Mouse (Mus musculus): Measurements from ENCODE around the gene Mpped1.

The Mpped1 gene

GRCm38 (mm10) chr15:83789046-83789445 lies 9.8 kb downstream of the Mpped1 start:
- DNase-seq (ENCODE audit: low read depth, low spot score): peak; percentile 43

GRCm38 (mm10) chr15:83796924-83797323 lies 17.7 kb downstream of the Mpped1 start:
- no peak for DNase-seq (ENCODE audit: low read depth, low spot score)

GRCm38 (mm10) chr15:83798964-83799363 lies 19.7 kb downstream of the Mpped1 start:
- DNase-seq (ENCODE audit: low read depth, low spot score): no peak

GRCm38 (mm10) chr15:83801011-83801410 lies 21.7 kb downstream of the Mpped1 start:
- DNase-seq (ENCODE audit: low read depth, low spot score): no peak

- DNase-seq (ENCODE audit: low read depth, low spot score): peak; percentile 57
These were observed 34.8 kb downstream of the Mpped1 start for GRCm38 (mm10) chr15:83814106-83814505.

- no peak for DNase-seq (ENCODE audit: low read depth, low spot score)
These were observed 48.7 kb downstream of the Mpped1 start for GRCm38 (mm10) chr15:83828011-83828410.

GRCm38 (mm10) chr15:83829226-83829625 lies 50.0 kb downstream of the Mpped1 start:
- DNase-seq (ENCODE audit: low read depth, low spot score): peak; percentile 73

- peak; percentile 71 for DNase-seq (ENCODE audit: low read depth, low spot score)
These were observed 53.0 kb downstream of the Mpped1 start for GRCm38 (mm10) chr15:83832265-83832664.

GRCm38 (mm10) chr15:83840950-83841719 lies 61.9 kb downstream of the Mpped1 start:
- DNase-seq (ENCODE audit: low read depth, low spot score): peak; percentile 86

- DNase-seq (ENCODE audit: low read depth, low spot score): no peak
These were observed 63.2 kb downstream of the Mpped1 start for GRCm38 (mm10) chr15:83842419-83842818.

- peak; percentile 56 for DNase-seq (ENCODE audit: low read depth, low spot score)
These were observed 63.9 kb downstream of the Mpped1 start for GRCm38 (mm10) chr15:83842915-83843789.

- DNase-seq (ENCODE audit: low read depth, low spot score): peak; percentile 44
These were observed 66.5 kb downstream of the Mpped1 start for GRCm38 (mm10) chr15:83845734-83846133.

- no peak for DNase-seq (ENCODE audit: low read depth, low spot score)
These were observed 67.3 kb downstream of the Mpped1 start for GRCm38 (mm10) chr15:83846592-83846991.

GRCm38 (mm10) chr15:83847512-83847911 lies 68.2 kb downstream of the Mpped1 start:
- peak; percentile 68 for DNase-seq (ENCODE audit: low read depth, low spot score)

GRCm38 (mm10) chr15:83848193-83848592 lies 68.9 kb downstream of the Mpped1 start:
- DNase-seq (ENCODE audit: low read depth, low spot score): peak; percentile 75

- DNase-seq (ENCODE audit: low read depth, low spot score): peak; percentile 83
These were observed 74.1 kb downstream of the Mpped1 start for GRCm38 (mm10) chr15:83853400-83853811.

- peak; percentile 72 for DNase-seq (ENCODE audit: low read depth, low spot score)
These were observed 77.9 kb downstream of the Mpped1 start for GRCm38 (mm10) chr15:83857129-83857528.

GRCm38 (mm10) chr15:83865626-83866025 lies 86.4 kb downstream of the Mpped1 start:
- no peak for DNase-seq (ENCODE audit: low read depth, low spot score)

GRCm38 (mm10) chr15:83870936-83871335 lies 91.7 kb downstream of the Mpped1 start:
- no peak for DNase-seq (ENCODE audit: low read depth, low spot score)

- DNase-seq (ENCODE audit: low read depth, low spot score): no peak
These were observed 98.0 kb downstream of the Mpped1 start for GRCm38 (mm10) chr15:83877155-83877866.

- no peak for DNase-seq (ENCODE audit: low read depth, low spot score)
These were observed 98.6 kb downstream of the Mpped1 start for GRCm38 (mm10) chr15:83877898-83878297.

- DNase-seq (ENCODE audit: low read depth, low spot score): no peak
These were observed 100.6 kb downstream of the Mpped1 start for GRCm38 (mm10) chr15:83879845-83880244.

All from brain, adult 2 months (tissue).